ENCODE assay signal across 15 mouse cellular contexts in the genomic region with DNA sequence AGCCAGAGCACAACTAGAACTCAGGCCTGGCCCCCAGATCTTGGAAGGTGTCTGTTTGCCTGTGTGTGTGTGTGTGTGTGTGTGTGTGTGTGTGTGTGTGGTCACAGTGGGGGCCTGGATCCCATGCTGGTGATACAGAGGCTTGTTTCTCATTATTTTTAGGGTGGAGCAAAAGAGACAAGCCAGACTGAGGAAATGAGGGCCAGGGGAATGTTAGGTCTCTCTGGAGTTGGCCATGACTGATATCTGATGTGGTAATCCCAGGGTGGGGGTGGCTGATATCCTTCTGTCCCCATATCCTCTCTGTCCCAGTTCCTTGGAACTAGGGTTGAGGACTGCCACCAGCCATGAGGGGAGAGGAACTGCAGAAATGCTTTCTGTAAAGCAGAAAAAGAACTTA. TPM values are rescaled to one million over a fixed set of nuclear protein-coding genes. Genes with fewer than 3 reads are reported as not detected.
"Had no signal": no experiment of that assay in that cellular context is flagged by ENCODE, and none has a peak within 500 bp of the region (broad histone marks: within the 10 kb centered on the region; RNA-seq: fewer than 3 reads in every experiment).

No protein-coding gene starts in this region.

- H3K27ac ChIP-seq: kidney, embryonic 15.5 days; liver, embryonic 12.5 days; midbrain, embryonic 12.5 days had no signal

- DNase-seq: kidney, postnatal 14 days; left cerebral cortex, postnatal 4 days; lung, embryonic 14.5 days; lung, postnatal 10 days; lung, postnatal 4 days; right cerebral cortex, adult 18-20 months; right cerebral cortex, postnatal 25 days; thymus, postnatal 4 days had no signal

- H3K4me2 ChIP-seq: kidney, embryonic 15.5 days; liver, embryonic 12.5 days; lung, embryonic 14.5 days; midbrain, embryonic 12.5 days had no signal

- ATAC-seq: liver, embryonic 12.5 days; midbrain, embryonic 16.5 days had no signal

- H3K4me3 ChIP-seq: kidney, embryonic 15.5 days; liver, embryonic 12.5 days; midbrain, embryonic 12.5 days had no signal

- H3K9me3 ChIP-seq: kidney, embryonic 15.5 days; liver, embryonic 12.5 days; midbrain, embryonic 12.5 days had no signal

- H3K9ac ChIP-seq: kidney, embryonic 15.5 days; liver, embryonic 12.5 days; lung, embryonic 14.5 days; midbrain, embryonic 12.5 days had no signal

- H3K27me3 ChIP-seq: kidney, embryonic 15.5 days; liver, embryonic 12.5 days had no signal

RNA-seq across cellular contexts. Expression of a gene that starts 6.7 kb away (rescaled TPM):
- polyA plus RNA-seq: lung, embryonic 14.5 days had no signal

RNA-seq across cellular contexts. Expression of a gene that starts 58.9 kb away (rescaled TPM):
- total RNA-seq: layer of hippocampus, adult 8-10 months; layer of hippocampus, postnatal 14 days; left cerebral cortex, postnatal 10 days; left cerebral cortex, postnatal 4 days had no signal
